Mouse (Mus musculus): Measurements from ENCODE around the gene Casq1. TPM values are rescaled to one million over a fixed set of nuclear protein-coding genes. Genes with fewer than 3 reads are reported as not detected.
A peak's percentile ranks its signal among the peaks of the same experiment; 100 is the strongest.

The Casq1 gene
- polyA plus RNA-seq, 1 experiment from 2014 or later, result 2.9 TPM

- H3K27me3 ChIP-seq, result no peaks in the 10 kb centered on the region
- H3K36me3 ChIP-seq, result peaks cover 93% of the 10 kb centered on the region
- 88% methylated on average over 3 of the region's 3 CpGs for WGBS
- H3K4me2 ChIP-seq, result no peak overlapping the region
- ATAC-seq (ENCODE audit: insufficient number of reproducible peaks, insufficient read depth, low FRiP score, low TSS enrichment, low read depth), result no peak
- no peak overlapping the region for H3K9ac ChIP-seq (replicated peaks)
- no peak overlapping the region for H3K4me3 ChIP-seq (replicated peaks)
- no peak overlapping the region for H3K27ac ChIP-seq
- H3K9me3 ChIP-seq, result no peaks in the 10 kb centered on the region
- H3K4me1 ChIP-seq (replicated peaks), result peaks cover 20% of the 10 kb centered on the region
These were observed 22.5 kb downstream of the Casq1 start for GRCm38 (mm10) chr1:172197146-172197545.

GRCm38 (mm10) chr1:172194435-172194834 is 25.2 kb downstream of the Casq1 start:
- peaks cover 95% of the 10 kb centered on the region for H3K36me3 ChIP-seq
- no peak for ATAC-seq (ENCODE audit: insufficient number of reproducible peaks, insufficient read depth, low FRiP score, low TSS enrichment, low read depth)
- H3K9ac ChIP-seq (replicated peaks), result no peak overlapping the region
- H3K4me3 ChIP-seq (replicated peaks), result no peak overlapping the region
- WGBS, result 87% methylated on average over 8 of the region's 8 CpGs
- H3K9me3 ChIP-seq, result no peaks in the 10 kb centered on the region
- no peaks in the 10 kb centered on the region for H3K4me1 ChIP-seq (replicated peaks)
- H3K27ac ChIP-seq, result no peak overlapping the region
- no peak overlapping the region for H3K4me2 ChIP-seq
- no peaks in the 10 kb centered on the region for H3K27me3 ChIP-seq

DNA sequence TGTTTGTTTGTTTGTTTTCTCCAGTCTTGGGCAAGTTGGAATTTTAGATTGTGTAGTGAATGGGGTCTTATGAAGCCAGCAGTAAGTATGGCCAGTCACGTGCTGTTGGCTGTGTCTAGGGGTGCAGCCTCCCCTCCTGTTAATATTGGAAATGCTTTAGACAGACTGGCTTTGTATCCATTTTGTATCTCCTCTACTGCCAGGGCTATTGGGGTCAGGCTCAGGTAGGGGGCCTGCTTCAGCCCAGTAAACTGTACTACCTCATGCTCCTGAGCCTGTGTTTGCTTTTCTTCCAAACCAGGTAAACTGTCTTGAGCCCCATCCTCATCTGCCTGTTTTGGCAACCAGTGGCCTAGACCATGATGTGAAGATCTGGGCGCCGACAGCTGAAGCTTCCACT is 27.5 kb downstream of the Casq1 start:
- 99% methylated on average over 3 of the region's 3 CpGs for WGBS
- H3K9ac ChIP-seq (replicated peaks), result no peak overlapping the region
- H3K4me2 ChIP-seq, result no peak overlapping the region
- H3K27ac ChIP-seq, result no peak overlapping the region
- H3K27me3 ChIP-seq, result no peaks in the 10 kb centered on the region
- no peaks in the 10 kb centered on the region for H3K9me3 ChIP-seq
- H3K36me3 ChIP-seq, result peaks cover 94% of the 10 kb centered on the region
- H3K4me3 ChIP-seq (replicated peaks), result no peak overlapping the region
- ATAC-seq (ENCODE audit: insufficient number of reproducible peaks, insufficient read depth, low FRiP score, low TSS enrichment, low read depth), result no peak
- no peaks in the 10 kb centered on the region for H3K4me1 ChIP-seq (replicated peaks)

GRCm38 (mm10) chr1:172191578-172191977 is 28.1 kb downstream of the Casq1 start:
- Histone ChIP-seq H3K4me2 (no peak overlapping the region), H3K9me3 (no peaks in the 10 kb centered on the region), H3K4me3 (replicated peaks) (no peak overlapping the region), H3K36me3 (peaks cover 94% of the 10 kb centered on the region), H3K4me1 (replicated peaks) (no peaks in the 10 kb centered on the region), H3K9ac (replicated peaks) (no peak overlapping the region), H3K27me3 (no peaks in the 10 kb centered on the region), H3K27ac (no peak overlapping the region)
- WGBS, result 87% methylated on average over 2 of the region's 2 CpGs
- ATAC-seq (ENCODE audit: insufficient number of reproducible peaks, insufficient read depth, low FRiP score, low TSS enrichment, low read depth), result no peak

- no peak overlapping the region for H3K27ac ChIP-seq
- H3K4me3 ChIP-seq (replicated peaks), result no peak overlapping the region
- H3K9me3 ChIP-seq, result no peaks in the 10 kb centered on the region
- peaks cover 88% of the 10 kb centered on the region for H3K36me3 ChIP-seq
- H3K4me2 ChIP-seq, result no peak overlapping the region
- ATAC-seq (ENCODE audit: insufficient number of reproducible peaks, insufficient read depth, low FRiP score, low TSS enrichment, low read depth), result no peak
- no peaks in the 10 kb centered on the region for H3K4me1 ChIP-seq (replicated peaks)
- 82% methylated on average over 4 of the region's 4 CpGs for WGBS
- no peak overlapping the region for H3K9ac ChIP-seq (replicated peaks)
- no peaks in the 10 kb centered on the region for H3K27me3 ChIP-seq
These were observed 30.8 kb downstream of the Casq1 start for GRCm38 (mm10) chr1:172188891-172189290.

- peak; percentile 47; the same call in 1 of the 2 replicates for ATAC-seq (ENCODE audit: insufficient number of reproducible peaks, insufficient read depth, low FRiP score, low TSS enrichment, low read depth)
- H3K36me3 ChIP-seq, result peaks cover 84% of the 10 kb centered on the region
These were observed 33.0 kb downstream of the Casq1 start for GRCm38 (mm10) chr1:172186401-172187289.

GRCm38 (mm10) chr1:172183915-172184314 is 35.8 kb downstream of the Casq1 start:
- H3K27me3 ChIP-seq, result no peaks in the 10 kb centered on the region
- no peak overlapping the region for H3K27ac ChIP-seq
- H3K9me3 ChIP-seq, result no peaks in the 10 kb centered on the region
- no peak overlapping the region for H3K4me3 ChIP-seq (replicated peaks)
- peaks cover 83% of the 10 kb centered on the region for H3K36me3 ChIP-seq
- no peak overlapping the region for H3K9ac ChIP-seq (replicated peaks)
- H3K4me2 ChIP-seq, result no peak overlapping the region
- H3K4me1 ChIP-seq (replicated peaks), result no peaks in the 10 kb centered on the region
- ATAC-seq (ENCODE audit: insufficient number of reproducible peaks, insufficient read depth, low FRiP score, low TSS enrichment, low read depth), result no peak

More at GRCm38 (mm10) chr1:172186401-172187289, 33.0 kb downstream of the Casq1 start:
- Histone ChIP-seq H3K4me3 (replicated peaks) (no peak overlapping the region), H3K4me2 (no peak overlapping the region), H3K9ac (replicated peaks) (no peak overlapping the region), H3K4me1 (replicated peaks) (no peaks in the 10 kb centered on the region), H3K27ac (no peak overlapping the region), H3K27me3 (no peaks in the 10 kb centered on the region), H3K9me3 (no peaks in the 10 kb centered on the region)
- 95% methylated on average over 10 of the region's 10 CpGs for WGBS

DNA sequence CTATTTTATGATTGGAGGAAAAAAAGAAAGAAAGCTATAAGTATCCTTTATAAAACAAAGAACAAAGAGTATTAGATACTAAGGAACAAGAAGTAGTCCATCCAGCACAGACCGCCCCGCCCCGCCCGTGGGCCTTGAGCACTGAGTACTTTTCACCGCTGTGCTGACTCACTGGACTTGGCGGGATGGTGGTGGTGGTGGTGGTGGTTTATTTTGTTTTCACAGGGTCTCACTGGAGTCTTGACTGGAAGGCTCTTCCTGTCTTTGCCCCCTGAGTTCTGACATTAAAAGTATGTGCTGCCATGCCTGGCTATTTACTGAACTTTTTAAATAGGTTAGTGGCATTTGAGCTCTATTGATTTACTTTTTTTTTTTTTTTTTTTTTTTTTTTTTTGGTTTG is 36.6 kb downstream of the Casq1 start:
- H3K27ac ChIP-seq, result no peak overlapping the region
- H3K36me3 ChIP-seq, result peaks cover 83% of the 10 kb centered on the region
- no peak overlapping the region for H3K9ac ChIP-seq (replicated peaks)
- 95% methylated on average over 6 of the region's 6 CpGs for WGBS
- no peaks in the 10 kb centered on the region for H3K4me1 ChIP-seq (replicated peaks)
- H3K9me3 ChIP-seq, result no peaks in the 10 kb centered on the region
- no peak for ATAC-seq (ENCODE audit: insufficient number of reproducible peaks, insufficient read depth, low FRiP score, low TSS enrichment, low read depth)
- H3K27me3 ChIP-seq, result no peaks in the 10 kb centered on the region
- H3K4me2 ChIP-seq, result no peak overlapping the region
- no peak overlapping the region for H3K4me3 ChIP-seq (replicated peaks)

GRCm38 (mm10) chr1:172181777-172182176 is 37.9 kb downstream of the Casq1 start:
- 90% methylated on average over 3 of the region's 3 CpGs for WGBS
- Histone ChIP-seq H3K4me1 (replicated peaks) (no peaks in the 10 kb centered on the region), H3K27ac (no peak overlapping the region), H3K4me2 (no peak overlapping the region), H3K9me3 (no peaks in the 10 kb centered on the region), H3K27me3 (no peaks in the 10 kb centered on the region), H3K9ac (replicated peaks) (no peak overlapping the region), H3K36me3 (peaks cover 81% of the 10 kb centered on the region), H3K4me3 (replicated peaks) (no peak overlapping the region)
- ATAC-seq (ENCODE audit: insufficient number of reproducible peaks, insufficient read depth, low FRiP score, low TSS enrichment, low read depth), result no peak

DNA sequence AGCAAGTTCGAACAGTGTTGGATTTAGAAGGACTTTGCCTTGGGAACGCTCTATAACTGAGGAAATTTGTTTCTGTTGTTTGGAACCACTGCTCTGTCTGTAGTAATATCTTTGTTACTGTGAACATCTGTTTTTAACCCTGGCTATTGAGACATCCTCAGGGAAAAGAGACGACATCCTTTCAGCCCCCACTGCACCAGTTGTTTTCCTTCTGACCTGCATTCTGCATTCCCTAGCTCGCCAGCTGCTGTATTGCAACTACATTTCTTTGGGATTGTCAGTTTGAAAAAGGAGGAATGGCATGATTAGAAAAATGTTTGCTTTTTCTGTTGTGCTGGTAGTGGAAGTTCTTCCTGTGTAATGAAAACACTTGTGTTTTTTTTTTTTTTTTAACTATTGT is 38.8 kb downstream of the Casq1 start:
- H3K27me3 ChIP-seq, result no peaks in the 10 kb centered on the region
- ATAC-seq (ENCODE audit: insufficient number of reproducible peaks, insufficient read depth, low FRiP score, low TSS enrichment, low read depth), result no peak
- H3K4me2 ChIP-seq, result no peak overlapping the region
- H3K36me3 ChIP-seq, result peaks cover 79% of the 10 kb centered on the region
- no peaks in the 10 kb centered on the region for H3K9me3 ChIP-seq
- H3K4me3 ChIP-seq (replicated peaks), result no peak overlapping the region
- H3K9ac ChIP-seq (replicated peaks), result no peak overlapping the region
- no peak overlapping the region for H3K27ac ChIP-seq
- 71% methylated on average over 4 of the region's 4 CpGs for WGBS
- H3K4me1 ChIP-seq (replicated peaks), result no peaks in the 10 kb centered on the region

DNA sequence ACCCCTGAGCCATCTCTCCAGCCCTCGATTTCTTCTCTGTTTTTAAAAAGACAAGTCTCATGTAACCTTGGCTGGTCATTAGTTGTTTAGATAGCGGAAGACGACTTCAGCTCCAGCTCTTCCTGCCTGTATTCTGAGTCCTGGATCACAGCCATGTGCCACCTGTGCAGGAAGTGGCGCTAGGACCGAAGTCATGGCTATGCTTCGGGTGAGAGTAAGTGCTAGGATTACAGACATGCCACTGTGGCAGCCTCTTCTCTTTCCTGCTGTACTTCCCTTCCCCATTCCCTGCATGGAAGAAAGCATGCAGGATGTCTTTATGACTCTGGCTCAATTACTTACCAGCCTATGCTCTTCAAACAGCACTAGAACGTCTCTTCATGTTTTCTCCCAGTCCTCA is 40.6 kb downstream of the Casq1 start:
- no peak overlapping the region for H3K27ac ChIP-seq
- H3K4me3 ChIP-seq (replicated peaks), result no peak overlapping the region
- no peaks in the 10 kb centered on the region for H3K27me3 ChIP-seq
- H3K9ac ChIP-seq (replicated peaks), result no peak overlapping the region
- 80% methylated on average over 7 of the region's 7 CpGs for WGBS
- ATAC-seq (ENCODE audit: insufficient number of reproducible peaks, insufficient read depth, low FRiP score, low TSS enrichment, low read depth), result no peak
- H3K4me2 ChIP-seq, result no peak overlapping the region
- H3K9me3 ChIP-seq, result no peaks in the 10 kb centered on the region
- H3K36me3 ChIP-seq, result peaks cover 85% of the 10 kb centered on the region
- no peaks in the 10 kb centered on the region for H3K4me1 ChIP-seq (replicated peaks)

DNA sequence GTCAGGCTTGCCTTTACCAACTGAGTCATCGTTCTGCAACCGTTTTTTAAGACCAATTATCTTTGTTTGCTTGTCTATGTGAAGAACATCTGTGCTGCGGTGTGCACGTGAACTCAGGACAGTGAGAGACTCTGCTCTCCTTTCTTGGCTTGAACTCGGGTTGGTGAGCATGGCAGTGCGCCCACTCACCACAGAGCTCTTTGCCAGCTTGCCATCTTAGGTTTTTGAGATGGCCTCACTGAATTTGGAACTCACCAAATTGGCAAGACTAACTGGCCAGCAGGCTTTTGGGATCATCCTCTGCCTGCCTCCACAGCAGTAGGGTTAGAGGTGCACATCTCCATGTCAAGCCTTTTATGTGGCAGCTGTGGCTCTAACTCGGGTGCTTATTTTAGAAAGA is 41.9 kb downstream of the Casq1 start:
- ATAC-seq (ENCODE audit: insufficient number of reproducible peaks, insufficient read depth, low FRiP score, low TSS enrichment, low read depth), result no peak
- WGBS, result 91% methylated on average over 7 of the region's 7 CpGs
- no peaks in the 10 kb centered on the region for H3K9me3 ChIP-seq
- no peak overlapping the region for H3K9ac ChIP-seq (replicated peaks)
- H3K36me3 ChIP-seq, result peaks cover 92% of the 10 kb centered on the region
- H3K4me1 ChIP-seq (replicated peaks), result no peaks in the 10 kb centered on the region
- no peaks in the 10 kb centered on the region for H3K27me3 ChIP-seq
- H3K4me2 ChIP-seq, result no peak overlapping the region
- no peak overlapping the region for H3K27ac ChIP-seq
- no peak overlapping the region for H3K4me3 ChIP-seq (replicated peaks)
